Mouse (Mus musculus): ENCODE measurements around the gene Tmem231. TPM values are rescaled to one million over a fixed set of nuclear protein-coding genes. Genes with fewer than 3 reads are reported as not detected.

The Tmem231 gene
- total RNA-seq, 2 experiments from 2014 or later = 12.0 to 12.7 TPM

DNA sequence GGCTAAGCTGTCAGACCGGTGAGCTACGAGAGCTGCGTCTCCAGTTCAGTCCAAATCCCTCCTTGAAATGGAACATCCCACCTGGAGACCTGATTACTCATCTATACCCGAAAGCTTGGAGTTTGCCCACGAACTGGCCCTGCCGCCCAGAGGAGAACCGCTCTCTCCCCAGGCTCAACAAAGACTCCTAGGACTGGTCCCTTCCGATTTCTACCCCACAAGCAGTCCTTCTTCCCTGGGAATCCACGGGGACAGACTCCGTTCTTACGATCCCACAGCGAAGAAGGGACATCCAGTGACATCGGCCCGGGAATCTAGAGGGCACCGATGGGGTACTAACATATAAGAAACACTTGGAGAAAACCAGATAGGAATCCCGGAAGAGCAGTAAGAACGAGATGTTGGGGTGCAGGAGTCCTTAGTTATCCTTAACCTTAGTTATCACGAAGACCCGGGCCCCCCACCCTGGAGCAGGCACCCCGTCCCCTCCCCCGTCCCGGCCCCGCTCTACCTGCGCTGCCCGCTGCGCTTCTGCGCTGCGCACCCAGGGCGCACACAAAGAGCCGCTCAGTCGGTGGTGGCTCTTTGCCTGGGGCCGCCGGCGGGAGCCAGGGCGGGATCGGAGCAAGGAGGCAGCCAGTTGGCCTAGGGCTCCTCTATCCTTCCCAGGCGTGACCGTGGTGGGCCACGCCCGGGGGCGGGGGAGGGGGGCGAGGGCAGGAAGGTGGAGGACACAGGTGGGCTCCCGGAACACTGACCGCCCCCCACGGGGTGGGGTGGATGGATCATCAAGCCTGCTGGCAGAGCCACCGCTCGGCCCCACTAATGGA is 23.8 kb downstream of the Tmem231 start, which contains the start of gene Chst5:
TSS of gene Chst5 (minus strand) at position 827 of the 830 bp plus-strand sequence.
- DNase-seq (ENCODE audit: low spot score in 2 of 2) = no peak

DNA sequence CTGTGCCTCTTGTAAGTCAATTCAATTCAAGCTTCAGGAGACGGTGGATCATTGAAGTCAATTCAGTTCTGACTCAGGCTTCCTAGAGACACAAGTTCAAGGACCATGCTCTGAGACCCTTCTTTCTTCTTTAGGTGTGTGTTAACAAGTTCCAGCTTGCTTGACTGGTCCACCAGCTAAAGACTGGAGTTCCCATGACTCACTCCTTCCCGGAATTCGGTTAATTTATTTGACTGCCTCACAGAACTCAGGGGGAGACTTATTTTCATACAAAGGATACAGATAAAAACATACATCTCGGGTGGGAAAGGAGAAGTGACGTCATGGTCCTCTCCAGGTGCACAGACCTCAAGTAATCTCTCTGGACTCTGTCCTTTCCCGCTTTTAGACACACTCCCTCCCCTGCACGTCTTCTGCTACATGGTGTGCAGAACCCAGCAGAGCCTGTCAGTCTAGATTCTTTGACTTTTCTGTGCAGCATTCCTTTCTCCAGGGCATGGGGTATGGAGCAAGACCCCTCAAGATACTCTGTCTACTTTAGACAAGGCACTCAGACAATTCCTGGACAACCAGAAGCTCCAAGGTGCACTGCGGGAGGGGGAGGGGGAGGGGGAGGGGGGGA is 28.1 kb downstream of the Tmem231 start:
- DNase-seq (ENCODE audit: low spot score in 2 of 2) = no peak

DNA sequence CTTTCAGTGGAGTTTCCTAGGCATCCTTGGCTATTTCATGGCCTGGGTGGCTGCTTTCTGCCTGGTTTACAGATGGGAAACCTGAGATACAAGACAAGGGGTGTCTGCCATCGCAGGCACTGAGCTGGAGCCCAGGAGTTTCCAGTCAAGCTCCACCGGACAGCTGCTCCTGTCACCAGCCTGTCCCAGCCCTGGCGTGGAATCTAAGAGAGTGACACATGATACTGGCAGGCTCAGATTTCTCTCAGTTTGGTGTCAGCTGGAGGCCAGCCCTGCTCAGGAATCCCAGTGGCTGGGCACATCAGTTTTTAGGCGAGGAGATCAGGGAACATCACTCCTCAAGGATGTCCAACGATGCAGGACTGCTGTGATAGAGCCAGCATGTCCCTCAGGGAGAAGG is 31.6 kb downstream of the Tmem231 start:
- no peak for DNase-seq (ENCODE audit: low spot score in 2 of 2)

DNA sequence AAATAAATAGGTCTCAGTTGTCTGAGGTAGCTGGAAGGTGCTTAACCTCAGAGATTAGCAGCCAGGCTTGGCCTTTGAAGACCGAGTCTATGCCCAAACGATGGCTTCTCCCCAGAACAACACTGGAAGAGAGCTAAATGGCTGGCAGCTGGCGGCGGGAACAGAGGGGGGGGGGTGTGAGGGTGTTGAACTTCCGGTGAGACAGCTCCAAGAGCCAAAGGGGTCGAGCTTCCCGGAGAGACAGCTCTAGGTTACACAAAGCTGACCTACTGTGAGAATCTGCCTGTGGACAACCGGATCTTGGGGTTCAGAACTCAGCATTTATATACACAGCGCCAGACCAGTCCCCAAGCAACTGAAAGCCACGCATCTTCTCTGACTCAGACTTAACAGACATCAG is 35.1 kb downstream of the Tmem231 start:
- no peak for DNase-seq (ENCODE audit: low spot score in 2 of 2)

DNA sequence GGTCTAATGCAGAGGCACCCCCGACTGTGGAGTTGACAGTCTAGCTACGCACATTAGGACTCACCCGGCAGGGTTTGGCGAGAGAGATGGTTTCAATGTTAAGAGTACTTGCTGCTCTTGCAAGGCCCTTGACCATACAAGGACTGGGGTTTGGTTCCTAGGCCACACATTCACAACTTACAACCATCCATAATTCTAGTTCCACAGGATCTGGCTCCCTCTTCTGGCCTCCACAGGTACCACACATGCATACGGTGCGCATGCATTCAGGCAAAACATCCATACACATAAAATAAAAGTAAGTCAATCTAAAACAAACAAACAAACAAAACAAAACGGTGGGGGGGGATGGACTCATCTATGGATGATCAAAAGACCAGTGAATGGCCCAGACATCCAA is 38.7 kb downstream of the Tmem231 start:
- DNase-seq (ENCODE audit: low spot score in 2 of 2) = no peak

DNA sequence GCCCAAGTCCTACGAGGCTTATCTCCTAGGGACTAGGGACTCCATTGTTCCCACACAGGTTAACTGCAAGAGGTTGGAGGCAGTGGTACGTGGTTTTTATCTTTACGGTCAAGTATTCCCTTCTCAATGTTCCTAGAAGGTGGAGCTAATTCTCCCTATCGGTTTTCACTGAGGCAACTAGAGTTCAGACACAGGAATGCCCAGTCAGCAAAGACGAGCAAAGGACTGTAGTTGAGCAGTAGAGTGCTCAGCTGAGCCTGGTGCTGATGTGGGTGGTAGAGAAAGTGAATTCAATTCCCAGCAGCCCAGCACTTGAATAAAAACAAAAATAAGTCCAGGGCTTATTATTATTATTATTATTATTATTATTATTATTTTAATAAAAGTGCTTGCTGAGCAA is 41.1 kb downstream of the Tmem231 start:
- DNase-seq (ENCODE audit: low spot score in 2 of 2) = no peak

DNA sequence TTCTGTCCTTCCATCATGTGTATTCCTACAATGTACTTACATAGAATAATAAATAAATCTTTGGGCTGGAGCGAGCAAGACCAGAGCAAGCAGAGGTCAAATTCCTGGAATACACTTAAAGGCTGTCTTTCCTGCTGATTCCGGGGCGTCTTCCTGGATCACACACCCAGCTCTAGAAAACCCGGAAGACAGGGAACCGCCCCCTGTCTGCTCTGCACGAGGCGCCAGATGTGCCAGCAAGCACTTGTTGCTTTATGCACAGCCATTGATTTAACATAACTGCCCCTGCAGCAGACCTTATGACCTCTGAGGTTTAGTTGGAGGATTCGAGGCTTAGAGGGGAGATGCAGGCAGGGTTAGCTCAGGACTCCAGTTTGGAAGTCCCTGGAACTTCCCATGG is 41.7 kb downstream of the Tmem231 start:
- DNase-seq (ENCODE audit: low spot score in 2 of 2) = no peak

DNA sequence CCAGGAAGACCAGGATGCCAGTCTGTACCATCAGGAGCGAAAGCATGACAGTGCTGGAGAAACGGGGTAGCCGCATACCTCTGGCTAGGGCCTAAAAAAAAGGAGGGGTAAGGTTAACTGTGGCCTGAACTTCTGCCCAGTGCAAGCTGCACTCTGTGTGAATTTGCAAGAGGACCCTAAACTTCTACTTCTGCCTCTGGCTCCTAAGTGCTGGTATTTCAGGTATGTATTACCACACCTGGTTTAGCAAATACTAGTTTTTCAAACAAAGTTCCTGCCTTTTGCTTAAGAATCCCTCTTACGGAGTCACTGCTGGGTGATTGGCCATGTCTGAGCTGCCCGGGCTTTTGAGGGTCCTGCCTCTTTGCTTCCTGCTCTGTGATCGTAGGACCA is 42.8 kb downstream of the Tmem231 start:
- DNase-seq (ENCODE audit: low spot score in 2 of 2) = no peak

DNA sequence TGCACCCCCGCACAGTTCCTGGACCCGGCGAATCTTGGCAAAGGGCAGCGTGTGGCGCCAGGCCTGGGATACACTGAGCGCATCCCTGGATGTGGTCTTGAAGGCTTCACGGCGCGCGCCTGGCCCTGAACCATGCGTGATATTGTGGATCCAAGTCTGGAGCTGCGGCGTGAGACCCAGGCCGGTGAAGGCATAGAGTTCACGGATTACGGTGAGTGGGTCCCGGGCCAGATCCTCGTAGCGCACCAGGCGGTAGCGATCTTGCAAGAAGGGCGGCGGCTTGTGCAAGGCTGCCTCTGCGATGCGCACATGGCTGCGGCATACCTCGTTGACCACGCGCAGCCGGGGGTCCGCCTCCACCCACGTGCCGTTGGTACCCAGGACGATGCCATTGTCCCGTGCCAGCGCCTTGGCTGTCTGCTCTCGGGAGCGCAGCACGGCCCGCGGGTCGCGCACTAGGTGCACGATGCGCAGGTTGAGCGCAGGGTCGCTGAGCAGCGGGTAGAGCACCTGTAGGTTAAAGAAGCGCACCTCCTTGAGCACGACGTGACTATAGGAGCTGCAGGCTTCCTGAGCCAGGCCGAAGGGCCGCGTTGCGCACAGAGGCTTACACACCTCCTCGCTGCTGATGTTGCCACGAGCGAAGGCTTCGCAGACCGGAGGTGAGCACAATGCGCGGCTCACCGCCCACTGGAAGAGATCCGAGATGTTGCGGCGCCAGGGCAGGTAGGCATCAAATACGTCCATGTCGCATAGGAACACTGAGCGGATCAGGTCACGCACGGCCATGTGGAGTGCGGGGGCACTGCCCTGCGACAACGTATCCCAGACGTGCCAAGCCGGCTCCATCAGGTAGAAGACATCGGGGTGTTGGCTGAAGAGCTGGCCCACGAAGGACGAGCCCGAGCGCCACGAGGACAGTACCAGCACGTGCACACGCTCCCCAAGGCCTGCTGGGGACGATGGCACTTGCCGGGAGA is 43.5 kb downstream of the Tmem231 start:
- DNase-seq (ENCODE audit: low spot score in 2 of 2) = no peak

DNA sequence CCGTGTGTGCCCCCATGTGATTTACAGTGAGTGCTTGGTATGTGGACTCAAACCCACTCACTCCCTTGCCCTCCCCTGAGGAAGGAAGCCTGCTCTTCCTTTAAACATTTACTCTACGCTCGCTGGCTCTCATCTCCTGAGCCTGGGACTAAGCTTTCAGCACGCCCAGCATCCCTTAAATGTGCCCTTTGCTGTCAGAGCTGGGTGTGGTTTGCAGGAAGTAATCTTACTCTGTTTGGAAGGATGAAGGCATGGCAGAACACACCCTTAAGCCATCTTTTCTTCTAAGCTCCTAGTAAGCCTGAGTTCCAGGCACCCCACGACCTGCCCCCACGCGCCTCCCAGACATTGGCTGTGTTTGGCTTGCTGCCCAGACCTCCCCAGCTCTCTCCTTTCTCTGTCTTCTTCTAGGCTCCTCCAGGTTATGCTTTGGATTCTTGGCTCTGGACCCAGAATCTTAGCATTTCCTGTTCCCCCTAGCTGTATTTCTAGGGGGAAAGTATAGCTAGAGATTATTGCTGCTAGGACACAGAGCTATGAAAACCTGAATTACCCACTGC is 45.5 kb downstream of the Tmem231 start:
- peak in 1 of 2 experiments; percentile 40 for DNase-seq (ENCODE audit: low spot score in 2 of 2)

DNA sequence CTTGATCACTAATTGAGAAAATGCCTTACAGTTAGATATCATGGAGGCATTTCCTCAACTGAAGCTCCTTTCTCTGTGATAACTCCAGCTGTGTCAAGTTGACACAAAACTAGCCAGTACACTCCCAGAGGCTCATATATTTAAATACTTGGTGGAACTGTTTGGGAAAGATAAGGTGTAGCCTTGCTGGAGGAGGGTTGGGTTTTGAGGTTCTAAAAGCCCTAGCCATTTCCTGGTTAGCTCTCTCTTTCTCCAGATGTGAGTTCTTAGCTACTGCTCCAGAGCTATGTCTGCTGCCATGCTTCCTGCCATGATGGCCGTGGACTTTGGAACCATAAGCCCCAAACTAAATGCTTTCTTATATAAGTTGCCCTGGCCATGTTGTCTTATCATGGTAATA is 46.2 kb downstream of the Tmem231 start:
- no peak for DNase-seq (ENCODE audit: low spot score in 2 of 2)

DNA sequence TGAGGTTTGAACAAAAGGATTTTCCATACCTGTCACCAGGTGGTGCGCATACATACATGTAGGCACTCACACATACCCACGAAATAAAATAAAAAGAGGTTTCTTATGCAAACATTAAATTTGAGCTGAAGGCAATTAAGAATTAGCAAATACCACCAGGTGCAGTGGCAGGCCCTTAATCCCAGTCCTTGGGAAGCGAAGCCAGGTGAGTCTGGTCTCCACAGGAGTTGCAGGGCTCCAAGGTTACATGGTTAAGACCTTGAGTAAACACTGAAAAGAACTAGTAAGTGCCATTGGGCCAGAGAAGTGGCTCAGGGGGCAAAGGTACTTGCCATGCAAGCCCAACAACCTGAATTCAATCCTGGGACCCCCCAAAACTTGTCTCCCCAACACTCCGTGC is 50.1 kb downstream of the Tmem231 start:
- no peak for DNase-seq (ENCODE audit: low spot score in 2 of 2)

DNA sequence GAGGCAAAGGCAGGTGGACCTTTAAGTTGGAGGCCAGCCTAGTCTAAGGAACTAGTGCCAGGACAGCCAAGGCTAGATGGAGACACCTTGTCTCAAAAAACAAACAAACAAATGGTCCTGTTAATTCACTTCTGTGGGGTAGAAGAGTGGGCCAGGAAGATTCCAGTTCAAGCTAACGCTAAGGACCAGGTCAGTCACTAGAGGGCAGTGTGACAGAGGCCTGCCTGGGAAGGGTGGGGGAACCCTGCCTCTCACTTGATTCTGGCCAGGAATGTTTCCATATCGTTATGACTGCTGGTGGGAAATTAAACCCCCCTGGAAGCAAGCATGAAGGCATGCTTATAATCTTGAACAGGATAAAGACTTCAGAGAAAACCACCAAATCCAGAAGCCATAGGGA is 52.1 kb downstream of the Tmem231 start:
- DNase-seq (ENCODE audit: low spot score in 2 of 2) = peak; percentile 23 to 55

DNA sequence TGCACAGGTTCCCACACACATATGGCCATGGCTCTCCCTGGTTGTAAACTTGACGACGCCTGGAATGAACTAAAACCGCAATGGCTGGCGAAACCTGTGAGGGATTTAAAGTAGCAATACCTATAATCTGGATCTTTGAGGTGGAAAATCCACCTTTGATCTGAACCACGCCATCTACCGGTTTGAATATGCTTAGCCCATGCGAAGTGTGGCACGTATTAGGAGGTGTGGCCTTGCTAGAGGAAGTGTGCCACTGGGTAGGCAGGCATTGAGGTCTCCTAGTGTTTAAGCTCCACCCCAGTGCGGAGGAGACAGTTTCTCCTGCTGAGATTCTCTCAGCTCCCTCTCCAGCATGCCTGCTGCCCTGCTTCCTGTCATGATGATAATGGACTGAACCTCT is 56.0 kb downstream of the Tmem231 start:
- no peak for DNase-seq (ENCODE audit: low spot score in 2 of 2)

DNA sequence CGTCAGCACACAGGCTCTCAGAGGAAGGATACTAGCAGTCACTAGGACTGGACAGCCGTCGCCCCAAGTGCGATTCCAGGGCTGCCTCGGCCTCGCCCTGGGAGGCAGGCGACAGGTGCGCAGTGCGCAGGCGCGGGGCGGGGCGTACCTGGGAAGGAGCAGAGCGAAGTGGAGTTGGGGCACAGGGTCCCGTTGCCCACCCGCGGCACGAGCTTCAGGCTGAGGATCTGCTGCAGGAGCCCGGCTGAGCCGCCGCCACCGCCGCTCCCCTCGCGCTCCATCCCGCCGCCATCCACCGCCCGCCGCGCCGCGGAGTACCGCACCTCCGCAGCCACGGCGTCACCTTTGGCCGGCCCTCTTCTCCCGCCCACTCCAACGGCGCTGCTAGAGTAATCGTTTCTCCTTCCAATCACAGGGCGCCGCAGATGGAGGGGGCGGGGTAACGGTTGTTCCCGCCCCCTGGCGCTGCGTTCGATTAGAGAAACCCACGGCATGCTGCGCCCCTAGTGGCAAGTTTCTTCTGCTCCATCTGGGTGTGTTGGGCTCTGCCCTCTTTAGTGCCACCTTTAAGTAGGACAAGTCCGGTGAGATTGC is 57.2 kb downstream of the Tmem231 start, which contains the start of gene Tmem170:
TSS of gene Tmem170 (minus strand) at position 396 of the 594 bp plus-strand sequence.
- peak; percentile 99 for DNase-seq (ENCODE audit: low spot score in 2 of 2)

DNA sequence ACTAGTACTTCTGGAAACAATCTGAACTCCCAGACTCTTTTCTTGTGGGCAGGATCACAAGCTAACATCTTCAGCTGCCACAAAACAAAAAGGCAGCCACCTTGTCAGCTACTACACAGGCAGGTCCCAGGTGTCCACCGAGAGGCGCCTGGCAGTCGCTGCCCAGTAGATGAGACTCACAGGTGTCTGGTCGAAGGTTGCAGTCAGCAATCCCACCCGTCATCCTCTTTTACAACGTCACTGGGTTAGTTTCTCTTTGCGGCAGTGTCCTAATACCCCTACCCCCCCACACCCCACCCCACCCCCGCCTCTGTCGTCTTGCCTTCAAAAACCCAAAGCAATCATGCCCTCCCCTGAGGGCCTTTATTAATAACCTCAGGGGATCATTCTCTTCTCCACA is 57.9 kb downstream of the Tmem231 start:
- DNase-seq (ENCODE audit: low spot score in 2 of 2) = no peak

DNA sequence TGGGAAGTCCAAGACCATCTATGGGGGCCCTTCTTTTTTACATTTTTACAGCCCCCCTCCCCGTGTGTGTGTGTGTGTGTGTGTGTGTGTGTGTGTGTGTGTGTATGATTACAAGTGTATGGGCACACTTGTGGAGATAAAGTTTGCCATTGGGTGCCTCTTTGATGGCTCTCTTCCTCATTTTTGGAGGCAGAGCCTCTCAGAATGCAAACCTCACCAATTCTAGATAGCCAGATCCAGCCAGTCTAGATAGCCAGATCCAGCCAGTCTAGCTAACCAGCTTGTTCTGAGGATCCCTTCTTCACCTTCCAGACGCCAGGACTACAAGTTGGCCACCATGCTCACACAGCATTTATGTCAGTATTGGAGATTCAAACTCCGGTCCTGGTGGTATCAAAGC is 62.4 kb downstream of the Tmem231 start:
- no peak for DNase-seq (ENCODE audit: low spot score in 2 of 2)

DNA sequence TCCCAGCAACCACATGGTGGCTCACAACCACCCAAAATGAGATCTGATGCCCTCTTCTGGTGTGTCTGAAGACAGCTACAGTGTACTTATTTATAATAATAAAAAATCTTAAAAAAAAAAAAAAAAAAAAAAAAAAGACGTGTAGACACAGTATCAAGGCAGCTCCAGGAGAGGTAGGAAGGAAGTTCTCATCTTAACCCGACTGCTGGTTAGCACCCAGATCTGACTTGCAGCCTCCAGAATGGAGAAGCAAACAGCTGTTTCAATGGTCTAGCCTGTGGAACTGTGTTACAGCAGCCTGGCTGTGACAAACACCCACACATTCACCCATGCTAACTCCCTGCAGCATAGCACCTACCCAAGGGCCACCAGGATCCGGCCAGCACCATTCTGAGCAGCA is 63.3 kb downstream of the Tmem231 start:
- DNase-seq (ENCODE audit: low spot score in 2 of 2) = no peak

DNA sequence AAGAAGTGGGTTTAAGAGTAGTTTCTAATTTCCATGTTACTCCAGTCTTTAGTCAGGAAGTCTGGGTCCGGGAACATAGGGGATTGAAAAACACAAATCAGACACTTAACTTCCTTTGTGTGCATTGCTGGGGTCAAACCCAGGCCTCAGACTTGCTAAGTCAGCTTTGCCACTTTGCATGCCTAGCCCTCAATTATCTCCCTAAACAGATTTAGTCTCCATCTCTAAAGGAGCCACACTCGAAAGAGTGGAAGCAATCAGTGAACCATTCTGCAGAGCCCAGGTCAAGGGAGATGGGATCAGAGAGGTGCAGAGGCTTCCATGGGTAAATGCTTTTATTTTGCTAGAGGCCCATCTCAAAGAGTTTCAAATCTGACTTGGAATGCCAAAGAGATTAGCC is 65.0 kb downstream of the Tmem231 start:
- no peak for DNase-seq (ENCODE audit: low spot score in 2 of 2)

DNA sequence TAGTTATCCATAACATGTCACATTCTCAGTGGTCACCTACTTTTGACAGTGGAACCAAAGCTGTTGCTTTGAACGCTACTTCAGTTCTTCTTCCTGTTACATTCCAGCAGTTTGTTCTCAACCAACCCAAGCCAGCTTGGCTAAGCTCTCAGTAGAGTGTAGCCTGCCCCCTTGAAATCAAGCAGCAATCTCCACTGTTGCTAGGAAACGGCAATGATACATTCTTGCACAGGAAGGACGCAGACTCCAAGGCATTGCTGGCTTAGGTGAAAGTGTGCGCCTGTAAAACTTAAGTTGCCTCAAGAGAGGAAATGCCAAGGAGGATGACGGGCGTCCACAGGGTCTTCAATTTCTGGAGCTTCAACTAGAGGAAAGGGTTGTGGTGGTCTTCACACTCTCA is 67.8 kb downstream of the Tmem231 start:
- DNase-seq (ENCODE audit: low spot score in 2 of 2) = no peak

All from left cerebral cortex, adult 18-20 months (tissue).